Mouse (Mus musculus) brain, embryonic 14.5 days (tissue): ENCODE measurements around the gene Pde4dip.

Experiments used
- CTCF ChIP-seq: fragments of 200-500 bp; IDR thresholded peaks from 2 replicates; pipeline ENCODE4 v1.5.1; 2012; ENCODE audit warnings: inconsistent platforms, mild to moderate bottlenecking, moderate library complexity, borderline replicate concordance; ENCODE audit not compliant: insufficient read depth, insufficient read length; ENCODE audit errors: extremely low read depth
- POLR2A ChIP-seq: fragments of 200-500 bp; IDR thresholded peaks from 2 replicates; pipeline ENCODE4 v1.6.1; 2012; ENCODE audit warnings: mild to moderate bottlenecking, inconsistent platforms, borderline replicate concordance; ENCODE audit not compliant: poor library complexity, insufficient read depth, insufficient read length, severe bottlenecking; ENCODE audit errors: extremely low read depth

DNA sequence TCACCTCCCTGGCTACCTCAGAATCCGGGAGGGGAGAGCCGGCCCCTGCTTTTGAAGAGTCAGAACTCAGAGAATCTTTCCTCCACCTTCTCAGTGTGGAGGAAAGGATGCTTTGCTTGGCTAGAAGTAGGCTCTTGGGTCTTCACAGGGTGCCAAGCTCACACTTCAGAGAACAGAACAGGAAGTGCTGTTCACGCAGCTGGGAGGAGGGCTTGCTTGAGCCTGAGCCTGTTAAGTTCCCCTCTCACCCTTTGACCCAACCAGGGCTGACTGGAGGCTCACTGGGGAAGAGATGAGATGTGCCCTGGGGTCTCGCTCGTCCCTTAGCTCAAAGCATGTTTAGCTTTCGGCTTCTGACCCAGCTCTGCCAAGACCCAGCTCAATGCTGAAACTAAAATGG, 44.7 kb upstream of the Pde4dip start:
- TF ChIP-seq POLR2A (no peak), CTCF (no peak)
